Mouse (Mus musculus): ENCODE data around the gene Ube2b. TPM values are rescaled to one million over a fixed set of nuclear protein-coding genes. Genes with fewer than 3 reads are reported as not detected.
A peak's percentile ranks its signal among the peaks of the same experiment; 100 is the strongest.

The Ube2b gene
- 100 to 1,000 TPM; 297 to 317 TPM for total RNA-seq (2021)

- DNase-seq = peak; percentile 91 to 95
- intact Hi-C loops (cut with DNase I) = loop anchor here (2.0 kb wide), 1 partner anchor 34 kb away; the partner anchor contains the start of gene Cdkn2aipnl
Measured at GRCm38 (mm10) chr11:52000290-52000962, at the start of gene Ube2b. Gene Ube2b (minus strand): TSS chr11:52000762.

GRCm38 (mm10) chr11:52046446-52047165 lies 46.0 kb upstream of the Ube2b start:
- peak in 1 of 2 experiments; percentile 8 for DNase-seq
- intact Hi-C loops (cut with DNase I) = no loop called here

- DNase-seq = no peak
- intact Hi-C loops (cut with DNase I) = no loop called here
Measured at GRCm38 (mm10) chr11:52044156-52044555, 43.6 kb upstream of the Ube2b start.

- intact Hi-C loops (cut with DNase I) = loop anchor here (2.0 kb wide), 1 partner anchor 178 kb away; no protein-coding TSS in a partner anchor
- no peak for DNase-seq
Measured at GRCm38 (mm10) chr11:52043224-52043623, 42.7 kb upstream of the Ube2b start.

- intact Hi-C loops (cut with DNase I) = no loop called here
- DNase-seq = no peak
Measured at GRCm38 (mm10) chr11:52037659-52038058, 37.1 kb upstream of the Ube2b start.

- DNase-seq = no peak
- intact Hi-C loops (cut with DNase I) = no loop called here
Measured at GRCm38 (mm10) chr11:52035905-52036304, 35.3 kb upstream of the Ube2b start.

- intact Hi-C loops (cut with DNase I) = no loop called here
- DNase-seq = no peak
Measured at GRCm38 (mm10) chr11:52033953-52034352, 33.4 kb upstream of the Ube2b start.

GRCm38 (mm10) chr11:52032356-52032755 lies 31.8 kb upstream of the Ube2b start:
- intact Hi-C loops (cut with DNase I) = no loop called here
- no peak for DNase-seq

GRCm38 (mm10) chr11:52018217-52018616 lies 17.7 kb upstream of the Ube2b start:
- intact Hi-C loops (cut with DNase I) = no loop called here
- no peak for DNase-seq

GRCm38 (mm10) chr11:52011541-52011940 lies 11.0 kb upstream of the Ube2b start:
- intact Hi-C loops (cut with DNase I) = no loop called here
- DNase-seq = no peak

GRCm38 (mm10) chr11:52011011-52011410 lies 10.4 kb upstream of the Ube2b start:
- intact Hi-C loops (cut with DNase I) = no loop called here
- DNase-seq = no peak

GRCm38 (mm10) chr11:52005586-52005985 lies 5.0 kb upstream of the Ube2b start:
- intact Hi-C loops (cut with DNase I) = loop anchor here (2.0 kb wide), 1 partner anchor 91 kb away; no protein-coding TSS in a partner anchor
- DNase-seq = no peak

GRCm38 (mm10) chr11:52003772-52004528 lies 3.4 kb upstream of the Ube2b start, which contains the start of gene Cdkl3:
Gene Cdkl3 (plus strand): TSS chr11:52004221.
- DNase-seq = peak; percentile 91 to 92
- intact Hi-C loops (cut with DNase I) = loop anchor here (2.0 kb wide), 1 partner anchor 93 kb away; no protein-coding TSS in a partner anchor

GRCm38 (mm10) chr11:52003505-52003771 lies 2.9 kb upstream of the Ube2b start:
- intact Hi-C loops (cut with DNase I) = no loop called here
- DNase-seq = no peak

- intact Hi-C loops (cut with DNase I) = no loop called here
- DNase-seq = no peak
Measured at GRCm38 (mm10) chr11:52002842-52003504, 2.4 kb upstream of the Ube2b start.

GRCm38 (mm10) chr11:52001861-52002260 lies 1.3 kb upstream of the Ube2b start:
- intact Hi-C loops (cut with DNase I) = loop anchor here (2.0 kb wide), 1 partner anchor 35 kb away; the partner anchor contains the start of gene Cdkn2aipnl
- DNase-seq = no peak

- DNase-seq = no peak
- intact Hi-C loops (cut with DNase I) = loop anchor here (2.0 kb wide), 1 partner anchor 35 kb away; the partner anchor contains the start of gene Cdkn2aipnl
Measured at GRCm38 (mm10) chr11:52001341-52001740, 779 bp upstream of the Ube2b start.

- peak; percentile 66 to 71 for DNase-seq
- intact Hi-C loops (cut with DNase I) = loop anchor here (2.0 to 10.0 kb wide), 3 partner anchors 33 to 385 kb away; partner anchors contain the start of genes Cdkn2aipnl and Nhp2
Measured at GRCm38 (mm10) chr11:51999611-52000289, 812 bp downstream of the Ube2b start.

- no peak for DNase-seq
Measured at GRCm38 (mm10) chr11:51971644-51972043, 28.9 kb downstream of the Ube2b start.

GRCm38 (mm10) chr11:51969511-51969910 lies 31.1 kb downstream of the Ube2b start:
- intact Hi-C loops (cut with DNase I) = no loop called here
- DNase-seq = no peak

More at GRCm38 (mm10) chr11:51971644-51972043, 28.9 kb downstream of the Ube2b start:
- intact Hi-C loops (cut with DNase I) = no loop called here

All from heart, postnatal 36 days (tissue).